Mouse (Mus musculus): ENCODE data around the gene Mob1a. TPM values are rescaled to one million over a fixed set of nuclear protein-coding genes. Genes with fewer than 3 reads are reported as not detected.
"Not testable (repeated sequence)": the region's sequence is repeated elsewhere in the genome, so short reads cannot be mapped to it uniquely, and the experiment has no call there.

Mob1a gene
- total RNA-seq, 2 experiments from 2014 or later = 16.2 to 22.2 TPM

GRCm38 (mm10) chr6:83316022-83316421 is 9.8 kb upstream of the Mob1a start:
- peak in 1 of 2 experiments; percentile 8 for DNase-seq (ENCODE audit: low spot score in 2 of 2)

GRCm38 (mm10) chr6:83317108-83317741 is 8.6 kb upstream of the Mob1a start:
- Histone ChIP-seq H3K4me3 (peak overlapping the region; percentile 87), H3K27ac (peak overlapping the region; percentile 71)
- peak; percentile 90 for TF ChIP-seq CTCF (conservative IDR thresholded peaks at IDR 0.05)
- DNase-seq (ENCODE audit: low spot score in 2 of 2) = peak; percentile 92 to 93

More at GRCm38 (mm10) chr6:83316022-83316421, 9.8 kb upstream of the Mob1a start:
- TF ChIP-seq CTCF (conservative IDR thresholded peaks at IDR 0.05) = no peak
- Histone ChIP-seq H3K4me3 (peak overlapping the region; percentile 7; the same call in 1 of the 2 replicates), H3K27ac (no peak overlapping the region)

DNA sequence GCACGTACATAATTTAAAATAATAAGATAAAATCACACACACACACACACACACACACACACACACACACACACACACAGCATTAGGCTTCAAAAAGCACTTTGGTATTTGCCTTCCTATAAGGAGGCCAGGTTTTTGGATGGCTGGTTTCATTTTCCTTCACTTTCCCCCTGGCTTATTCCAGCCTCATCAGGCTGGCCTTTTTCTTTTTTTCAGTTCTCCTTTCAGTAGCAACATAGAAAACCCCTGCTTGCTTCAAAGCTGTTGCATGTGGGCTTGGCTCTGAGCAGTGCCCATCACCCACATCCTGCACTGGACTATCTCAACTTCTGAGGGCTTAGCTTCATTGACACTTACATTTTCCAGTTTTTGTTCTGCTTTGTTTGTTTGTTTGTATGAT is 3.9 kb upstream of the Mob1a start:
- H3K4me3 ChIP-seq = no peak overlapping the region
- DNase-seq (ENCODE audit: low spot score in 2 of 2) = no peak
- no peak for TF ChIP-seq CTCF (conservative IDR thresholded peaks at IDR 0.05)

GRCm38 (mm10) chr6:83322794-83323193 is 3.0 kb upstream of the Mob1a start:
- Histone ChIP-seq H3K4me3 (no peak overlapping the region), H3K27ac (no peak overlapping the region)
- TF ChIP-seq CTCF (conservative IDR thresholded peaks at IDR 0.05) = no peak
- no peak for DNase-seq (ENCODE audit: low spot score in 2 of 2)

More for the DNA sequence above, 3.9 kb upstream of the Mob1a start:
- H3K27ac ChIP-seq = no peak overlapping the region

GRCm38 (mm10) chr6:83323652-83324419 is 2.0 kb upstream of the Mob1a start:
- TF ChIP-seq CTCF (conservative IDR thresholded peaks at IDR 0.05) = no peak
- no peak for DNase-seq (ENCODE audit: low spot score in 2 of 2)
- Histone ChIP-seq H3K27ac (no peak overlapping the region), H3K4me3 (no peak overlapping the region)

- DNase-seq (ENCODE audit: low spot score in 2 of 2) = no peak
- H3K4me3 ChIP-seq = peak overlapping the region; percentile 70
- TF ChIP-seq CTCF (conservative IDR thresholded peaks at IDR 0.05) = 0 out of 2 replicates have a peak, but pooled peaks have one; percentile 2
- H3K27ac ChIP-seq = peak overlapping the region; percentile 95
Measured at GRCm38 (mm10) chr6:83326394-83326736, 549 bp downstream of the Mob1a start.

GRCm38 (mm10) chr6:83326761-83327160 is 945 bp downstream of the Mob1a start:
- peak overlapping the region; percentile 95 for H3K27ac ChIP-seq
- peak overlapping the region; percentile 70 for H3K4me3 ChIP-seq
- DNase-seq (ENCODE audit: low spot score in 2 of 2) = no peak
- no peak for TF ChIP-seq CTCF (conservative IDR thresholded peaks at IDR 0.05)

DNA sequence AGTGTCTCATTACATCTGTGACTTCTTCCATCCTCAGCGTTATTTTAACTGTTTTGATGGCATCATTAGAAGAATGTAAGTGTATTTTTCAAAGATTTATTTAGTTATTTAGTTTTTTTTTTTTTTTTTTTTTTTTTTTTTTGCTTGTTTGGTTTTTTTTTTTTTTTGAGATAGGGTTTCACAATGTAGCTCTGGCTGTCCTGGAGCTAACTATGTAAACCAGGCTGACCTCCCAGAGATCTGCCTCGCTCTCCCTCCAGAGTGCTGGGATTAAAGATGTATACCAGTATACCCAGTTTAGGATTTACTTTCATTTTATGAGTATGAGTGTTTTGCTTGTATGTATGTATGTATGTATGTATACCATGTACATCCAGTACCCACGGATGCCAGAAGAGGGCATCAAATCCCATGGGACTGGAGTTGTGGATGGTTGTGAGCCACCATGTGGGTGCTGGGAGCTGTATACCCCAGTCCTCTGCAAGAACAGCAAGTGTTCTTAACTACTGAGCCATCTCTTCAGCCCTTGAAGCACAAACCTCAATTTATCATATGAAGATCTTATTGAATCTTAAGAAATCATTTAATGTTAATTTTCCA is 1.9 kb downstream of the Mob1a start:
- TF ChIP-seq CTCF (conservative IDR thresholded peaks at IDR 0.05) = peak; percentile 49
- DNase-seq (ENCODE audit: low spot score in 2 of 2) = no peak
- Histone ChIP-seq H3K27ac (no peak overlapping the region), H3K4me3 (no peak overlapping the region)

- H3K4me3 ChIP-seq = no peak overlapping the region
- no peak for TF ChIP-seq CTCF (conservative IDR thresholded peaks at IDR 0.05)
- H3K27ac ChIP-seq = no peak overlapping the region
- no peak for DNase-seq (ENCODE audit: low spot score in 2 of 2)
Measured at GRCm38 (mm10) chr6:83341387-83341786, 15.6 kb downstream of the Mob1a start.

DNA sequence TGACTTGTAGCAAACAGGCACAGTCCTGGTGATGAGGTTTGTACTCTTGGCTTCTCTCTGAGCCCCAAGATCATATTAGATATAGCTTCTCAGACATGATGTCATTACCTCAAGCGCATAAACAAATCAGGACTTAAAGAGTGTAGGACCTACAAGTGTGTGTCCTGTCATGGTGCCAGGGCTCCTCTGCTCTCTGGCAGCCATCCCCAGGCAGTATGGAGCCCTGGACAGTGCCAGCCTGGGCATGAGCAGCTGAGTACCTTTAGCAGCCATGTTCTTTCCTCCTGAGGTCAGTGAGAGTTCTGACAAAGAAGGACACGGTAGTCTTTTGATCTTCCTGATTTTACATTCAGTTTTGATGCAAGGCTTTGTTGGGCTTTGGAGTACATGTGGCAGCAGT is 17.1 kb downstream of the Mob1a start:
- DNase-seq (ENCODE audit: low spot score in 2 of 2) = no peak
- no peak overlapping the region for H3K4me3 ChIP-seq
- H3K27ac ChIP-seq = no peak overlapping the region
- no peak for TF ChIP-seq CTCF (conservative IDR thresholded peaks at IDR 0.05)

- DNase-seq (ENCODE audit: low spot score in 2 of 2); H3K4me3 ChIP-seq; H3K27ac ChIP-seq: not testable (repeated sequence)
Measured at GRCm38 (mm10) chr6:83345285-83345684, 19.5 kb downstream of the Mob1a start.

DNA sequence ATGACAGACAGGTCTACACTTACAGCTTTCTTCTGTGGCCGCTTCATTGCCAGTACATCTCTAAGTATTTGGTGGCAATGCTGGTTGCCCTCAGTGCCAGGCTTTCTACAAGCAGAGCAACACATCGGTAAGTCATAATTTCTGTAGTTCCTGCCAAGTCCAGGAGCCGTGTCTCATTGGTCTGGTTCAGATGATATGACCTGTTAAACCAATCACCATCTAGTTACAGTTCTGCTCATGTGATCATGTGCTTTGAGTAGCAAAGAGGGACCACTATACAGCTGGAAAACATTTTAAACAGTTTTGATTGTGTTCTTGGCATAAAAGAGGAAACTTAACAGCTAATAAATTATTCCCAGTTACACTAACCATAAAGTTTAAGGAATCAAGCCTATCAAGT is 22.1 kb downstream of the Mob1a start:
- DNase-seq (ENCODE audit: low spot score in 2 of 2) = no peak
- no peak overlapping the region for H3K4me3 ChIP-seq
- H3K27ac ChIP-seq = no peak overlapping the region
- no peak for TF ChIP-seq CTCF (conservative IDR thresholded peaks at IDR 0.05)

DNA sequence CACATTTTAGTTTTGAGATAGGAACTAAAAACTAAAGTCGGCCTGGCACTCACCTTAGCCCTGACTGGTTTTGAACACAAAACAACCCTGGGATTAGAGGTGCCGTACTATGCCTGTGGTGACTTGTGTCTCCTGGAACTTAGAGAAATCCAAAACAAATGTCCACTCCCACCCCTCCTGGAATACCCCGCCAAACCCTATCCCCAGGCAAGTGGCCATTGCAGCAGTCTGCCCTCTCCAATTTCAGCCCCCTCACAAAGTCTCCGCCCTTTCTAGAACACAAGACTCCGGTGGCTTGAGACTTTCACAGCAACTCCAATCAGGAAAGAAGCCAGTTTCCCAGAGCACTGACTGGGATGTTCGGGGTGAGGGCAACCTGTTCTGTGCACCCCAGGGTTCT is 23.1 kb downstream of the Mob1a start, which contains the start of gene Bola3:
Gene Bola3, plus strand, starts transcription at position 275 of the 400 bp plus-strand sequence.
- peak within 1 kb of the TSS; percentile 95 for H3K27ac ChIP-seq
- no peak for DNase-seq (ENCODE audit: low spot score in 2 of 2)
- TF ChIP-seq CTCF (conservative IDR thresholded peaks at IDR 0.05) = no peak
- peak within 1 kb of the TSS; percentile 95 for H3K4me3 ChIP-seq

Measured in layer of hippocampus, adult 2 months (tissue).